Mouse (Mus musculus) MEL-GATA-1-ER (cell line): Measurements from ENCODE around the gene Pdss2.
A peak's percentile ranks its signal among the peaks of the same experiment; 100 is the strongest.

Source experiments
- DNase-seq: peaks from one replicate; pipeline ENCODE4 v3.0.0-alpha.2; 2012; ENCODE audit warnings: low read depth; ENCODE audit errors: extremely low read depth

The Pdss2 gene

DNA sequence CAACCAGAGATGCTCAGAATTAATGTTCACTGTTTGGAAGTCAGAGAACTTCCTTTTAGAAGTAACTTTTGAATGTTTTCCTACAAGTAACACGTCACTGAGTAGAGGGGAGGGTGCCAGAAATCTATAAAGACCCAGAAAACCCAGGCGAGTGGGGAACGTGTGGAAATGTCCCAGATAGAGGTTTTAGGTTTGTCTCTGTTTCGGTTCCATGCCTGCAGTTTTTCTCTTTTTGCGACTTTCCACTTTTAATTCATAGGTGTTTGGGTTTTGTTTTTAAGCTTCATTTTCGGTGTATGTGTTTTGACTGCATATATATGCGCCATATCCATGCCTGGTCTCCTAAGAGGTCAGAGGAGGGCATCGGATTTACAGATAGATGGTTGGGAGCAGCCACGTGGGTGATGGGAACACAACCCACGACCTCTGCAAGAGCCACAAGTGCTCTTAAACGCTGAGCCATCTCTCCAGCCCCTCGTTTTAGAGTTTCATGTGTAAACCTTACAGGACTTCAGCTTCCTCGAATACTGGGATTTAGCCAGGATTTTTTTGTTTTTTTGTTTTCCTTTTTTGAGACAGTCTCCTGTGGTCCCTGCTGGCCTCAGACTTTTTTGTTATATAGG lies 259.1 kb downstream of the Pdss2 start:
- DNase-seq, result no peak

DNA sequence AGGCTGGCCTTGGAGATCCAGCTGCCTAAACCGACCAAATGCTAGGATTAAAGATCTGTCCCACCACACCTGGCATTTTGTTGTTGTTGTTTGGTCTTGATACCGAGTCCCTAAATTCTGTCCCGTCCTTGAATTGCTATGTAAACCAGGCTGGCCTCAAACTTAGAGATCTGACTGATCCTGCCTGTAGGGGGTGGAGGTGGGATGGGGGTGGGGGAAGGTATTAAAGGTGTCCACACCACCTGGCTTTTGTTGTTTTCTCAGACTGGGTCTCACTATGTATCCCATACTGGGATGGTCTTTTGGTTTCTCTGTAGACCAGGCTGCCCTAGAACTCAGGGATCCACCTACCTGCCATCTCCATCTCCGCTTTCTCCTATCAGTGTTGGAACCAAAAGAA lies 259.9 kb downstream of the Pdss2 start:
- DNase-seq, result no peak

GRCm38 (mm10) chr10:43482021-43482420 lies 260.7 kb downstream of the Pdss2 start:
- DNase-seq, result no peak

- DNase-seq, result no peak
Observed at GRCm38 (mm10) chr10:43483426-43483995, 262.2 kb downstream of the Pdss2 start.

GRCm38 (mm10) chr10:43485751-43486268 lies 264.5 kb downstream of the Pdss2 start:
- no peak for DNase-seq

- no peak for DNase-seq
Observed at GRCm38 (mm10) chr10:43487441-43488010, 266.2 kb downstream of the Pdss2 start.

- no peak for DNase-seq
Observed at GRCm38 (mm10) chr10:43488258-43488657, 267.0 kb downstream of the Pdss2 start.

DNA sequence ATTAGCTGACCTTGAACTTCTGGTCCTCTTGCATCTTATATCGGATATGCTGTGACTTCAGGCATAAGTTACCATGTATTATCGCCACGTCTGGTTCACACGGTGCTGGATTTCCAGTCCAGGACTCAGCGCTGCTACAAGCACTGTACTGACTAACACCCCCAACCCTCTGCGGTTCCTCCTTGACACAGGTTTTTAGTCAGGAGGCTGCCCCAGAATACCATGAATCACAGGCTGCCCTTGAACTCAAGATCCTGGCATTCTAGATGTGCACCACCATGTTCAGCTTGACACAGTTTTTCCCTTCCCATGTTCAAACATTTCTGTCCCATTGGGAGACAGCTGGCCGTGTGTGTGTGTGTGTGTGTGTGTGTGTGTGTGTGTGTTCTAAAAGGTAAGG lies 267.9 kb downstream of the Pdss2 start:
- DNase-seq, result no peak

GRCm38 (mm10) chr10:43489550-43489949 lies 268.3 kb downstream of the Pdss2 start:
- DNase-seq, result no peak

DNA sequence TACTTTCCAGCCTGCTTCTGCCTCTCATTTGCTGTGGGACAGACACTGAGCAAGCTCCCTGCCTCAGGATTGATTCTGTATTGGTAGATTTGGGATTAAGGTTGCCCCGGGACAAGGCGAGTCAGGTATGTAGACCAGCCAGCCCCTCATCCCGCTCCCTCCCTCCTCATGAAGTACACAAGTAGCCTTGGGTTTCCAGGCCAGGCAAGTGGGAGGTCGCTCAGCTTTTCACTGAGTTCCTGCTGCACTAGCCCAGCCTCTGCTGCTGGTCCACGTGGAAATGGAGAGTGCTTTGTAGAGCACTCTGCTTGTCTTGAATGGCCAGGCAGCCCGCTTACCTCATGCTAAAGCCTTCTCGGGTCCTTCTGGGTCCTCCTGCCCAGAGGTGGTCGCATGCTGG lies 268.7 kb downstream of the Pdss2 start:
- DNase-seq, result no peak

GRCm38 (mm10) chr10:43490846-43491245 lies 269.6 kb downstream of the Pdss2 start:
- no peak for DNase-seq

DNA sequence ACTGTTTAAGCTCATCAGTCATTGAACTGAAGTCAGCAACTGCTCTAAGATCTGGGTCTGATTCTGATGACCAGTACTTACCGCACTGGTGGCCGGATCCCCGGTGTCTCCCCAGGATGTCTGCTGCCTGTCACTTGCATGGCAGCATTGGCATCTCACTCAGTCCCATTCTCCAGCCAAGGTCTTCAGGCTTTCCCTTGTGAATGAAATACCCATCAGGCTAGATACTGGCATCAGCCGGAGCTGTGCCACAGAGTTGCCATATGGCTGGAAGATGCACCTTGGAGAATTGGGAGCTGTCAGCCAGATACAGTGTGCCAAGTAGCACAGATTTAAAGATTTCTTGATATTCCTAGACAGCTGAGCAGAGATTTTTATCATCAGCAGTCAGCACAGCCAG lies 281.3 kb downstream of the Pdss2 start:
- no peak for DNase-seq

GRCm38 (mm10) chr10:43504291-43504690 lies 283.0 kb downstream of the Pdss2 start:
- DNase-seq, result peak; percentile 44

- DNase-seq, result no peak
Observed at GRCm38 (mm10) chr10:43507051-43507450, 285.8 kb downstream of the Pdss2 start.

- no peak for DNase-seq
Observed at GRCm38 (mm10) chr10:43509228-43509627, 287.9 kb downstream of the Pdss2 start.

DNA sequence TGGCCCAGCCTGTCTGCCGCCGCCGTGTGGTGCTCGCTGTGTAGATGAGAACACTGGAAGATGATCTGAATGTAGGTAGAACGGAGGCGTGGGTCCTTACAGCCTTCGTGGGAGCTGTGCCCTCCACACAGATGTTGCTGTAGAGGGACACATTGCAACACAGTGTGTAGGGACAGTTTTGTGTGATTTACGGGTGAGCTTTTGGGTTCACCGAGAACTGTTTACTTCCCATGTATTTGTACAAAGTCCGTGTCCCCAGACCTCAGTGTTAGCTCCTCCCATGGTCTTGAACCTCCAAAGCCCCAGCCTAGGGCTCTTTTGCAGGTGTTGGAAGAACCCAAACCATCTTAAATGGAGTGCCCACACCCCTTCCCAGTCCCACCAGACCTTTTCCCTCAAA lies 291.7 kb downstream of the Pdss2 start:
- no peak for DNase-seq
